Mouse (Mus musculus) liver, adult 2 months (tissue): Measurements from ENCODE around the gene Nt5e. TPM values are rescaled to one million over a fixed set of nuclear protein-coding genes. Genes with fewer than 3 reads are reported as not detected.

ENCODE experiments used
- DNase-seq: peaks from one replicate; pipeline ENCODE4 v3.0.0-alpha.2; 2011; ENCODE audit warnings: low read depth, low spot score; ENCODE audit errors: extremely low read depth
- H3K27ac ChIP-seq: fragments of 200-500 bp; replicated peaks from 2 replicates; pipeline ENCODE4 v1.5.1; 2012; ENCODE audit warnings: low read depth, mild to moderate bottlenecking, control low read depth, inconsistent platforms, low read length; ENCODE audit not compliant: insufficient read depth
- H3K27me3 ChIP-seq: fragments of 200-500 bp; 2 replicates; pipeline ENCODE4 v1.6.1; 2012; ENCODE audit warnings: mild to moderate bottlenecking, moderate library complexity, low read length, inconsistent platforms; ENCODE audit not compliant: control insufficient read depth, insufficient read depth
- H3K36me3 ChIP-seq: fragments of 200-500 bp; 2 replicates; pipeline ENCODE4 v1.6.1; 2012; ENCODE audit warnings: low read length, inconsistent platforms; ENCODE audit not compliant: control insufficient read depth, insufficient read depth
- H3K4me1 ChIP-seq: fragments of 200-500 bp; 2 replicates; pipeline ENCODE4 v1.6.1; 2011; ENCODE audit warnings: low read length; ENCODE audit not compliant: control insufficient read depth, insufficient read depth
- H3K4me3 ChIP-seq: fragments of 200-500 bp; 2 replicates; pipeline ENCODE4 v1.5.1; 2011; ENCODE audit warnings: low read depth, mild to moderate bottlenecking, control low read depth, low read length, moderate library complexity; ENCODE audit not compliant: insufficient read depth
- H3K79me2 ChIP-seq: fragments of 200-500 bp; 2 replicates; pipeline ENCODE4 v1.6.1; 2012; ENCODE audit warnings: inconsistent platforms, mild to moderate bottlenecking, low read length, moderate library complexity; ENCODE audit not compliant: control insufficient read depth, insufficient read depth
- H3K9ac ChIP-seq: fragments of 200-500 bp; 2 replicates; pipeline ENCODE4 v1.6.1; 2012; ENCODE audit warnings: low read depth, mild to moderate bottlenecking, control low read depth, inconsistent platforms, low read length
- CTCF ChIP-seq: fragments of 200-500 bp; IDR thresholded peaks from 2 replicates; pipeline ENCODE4 v1.5.1; 2011; ENCODE audit warnings: low read depth, low read length, control low read depth
- POLR2A ChIP-seq: fragments of 200-500 bp; IDR thresholded peaks from 2 replicates; pipeline ENCODE4 v1.6.1; 2011; ENCODE audit warnings: low read length, control low read depth; ENCODE audit not compliant: insufficient read depth; ENCODE audit errors: extremely low read depth
- WGBS: fragments of 180-500 bp; shearing (Covaris S2); methylation state at CpG from one replicate; pipeline ENCODE4 v1.1.7; 2018; 5-methylcytosine and 5-hydroxymethylcytosine counted together
- polyA plus RNA-seq: library from polyadenylated mRNA; depleted of rRNA; stranded (reverse); fragments of >200 nt; gene quantifications from 2 replicates; pipeline ENCODE4 v1.2.3, GENCODE M21; 2012
- total RNA-seq: library from RNA; depleted of rRNA; stranded (reverse); fragments of >200 nt; gene quantifications from 2 replicates; pipeline ENCODE4 v1.2.3, GENCODE M21; 2014

The Nt5e gene
- total and polyA plus RNA-seq, 2 experiments = 24.1 to 41.8 TPM

GRCm38 (mm10) chr9:88348623-88349022, 21.6 kb downstream of the Nt5e start:
- peaks cover 2% of the 10 kb centered on the region; the same call in 1 of the 2 replicates for H3K4me1 ChIP-seq
- no peaks in the 10 kb centered on the region for H3K36me3 ChIP-seq
- TF ChIP-seq CTCF (no peak), POLR2A (no peak)
- H3K4me3 ChIP-seq = no peak overlapping the region
- no peak overlapping the region for H3K9ac ChIP-seq
- no peak overlapping the region for H3K27ac ChIP-seq
- no peak for DNase-seq
- no peaks in the 10 kb centered on the region for H3K27me3 ChIP-seq
- WGBS = 85% methylated on average over 6 of the region's 6 CpGs
- no peaks in the 10 kb centered on the region for H3K79me2 ChIP-seq

DNA sequence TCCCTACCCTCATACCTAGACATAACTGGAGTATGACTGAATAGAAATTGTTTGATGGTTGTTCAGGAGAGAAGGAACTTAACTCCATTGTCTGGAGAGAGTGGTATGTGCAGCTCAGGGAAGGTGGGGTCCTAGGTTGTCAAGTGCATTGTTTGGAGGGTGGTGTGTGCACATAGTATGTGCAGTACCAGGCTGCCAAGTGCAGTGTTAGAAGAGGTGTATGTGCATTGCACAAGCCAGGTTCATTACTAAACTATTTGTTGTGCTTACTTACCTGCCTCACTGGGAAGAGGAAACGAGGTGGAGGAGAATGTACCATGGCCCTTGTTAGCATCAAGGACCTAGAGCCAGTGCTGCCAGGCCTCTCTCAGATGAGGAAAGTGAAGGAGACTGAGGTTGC, 23.3 kb downstream of the Nt5e start:
- no peak for TF ChIP-seq CTCF
- no peak for TF ChIP-seq POLR2A
- Histone ChIP-seq H3K36me3 (no peaks in the 10 kb centered on the region), H3K27ac (no peak overlapping the region), H3K27me3 (no peaks in the 10 kb centered on the region), H3K4me1 (no peaks in the 10 kb centered on the region), H3K79me2 (no peaks in the 10 kb centered on the region), H3K9ac (no peak overlapping the region), H3K4me3 (no peak overlapping the region)
- no peak for DNase-seq
- 53% methylated on average over 1 of the region's 1 CpGs for WGBS

GRCm38 (mm10) chr9:88351163-88351562, 24.2 kb downstream of the Nt5e start:
- no peaks in the 10 kb centered on the region for H3K36me3 ChIP-seq
- no peak overlapping the region for H3K27ac ChIP-seq
- 67% methylated on average over 3 of the region's 3 CpGs for WGBS
- no peak overlapping the region for H3K4me3 ChIP-seq
- H3K27me3 ChIP-seq = no peaks in the 10 kb centered on the region
- no peak overlapping the region for H3K9ac ChIP-seq
- DNase-seq = no peak
- TF ChIP-seq CTCF (no peak), POLR2A (no peak)
- H3K4me1 ChIP-seq = no peaks in the 10 kb centered on the region; the same call in 1 of the 2 replicates
- H3K79me2 ChIP-seq = no peaks in the 10 kb centered on the region

DNA sequence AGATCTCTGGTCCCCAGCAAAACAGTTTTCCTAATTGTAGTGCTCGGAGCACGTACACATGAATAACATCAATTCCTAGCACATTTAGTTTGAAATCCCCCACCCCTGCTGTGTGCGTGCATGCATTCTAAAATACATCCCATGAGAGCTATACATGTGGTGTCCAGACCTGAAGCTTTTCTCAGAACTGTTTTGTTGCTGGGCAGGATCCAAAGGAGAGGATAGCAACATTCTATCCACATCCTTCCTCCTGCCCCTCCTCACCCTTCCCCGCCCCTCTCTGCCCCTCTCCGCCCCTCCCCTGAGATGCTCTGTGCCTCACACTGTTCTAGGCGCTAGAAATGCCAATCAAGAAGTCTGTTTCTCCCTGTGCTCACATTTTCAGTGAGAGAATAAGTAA, 25.7 kb downstream of the Nt5e start:
- Histone ChIP-seq H3K36me3 (no peaks in the 10 kb centered on the region), H3K27ac (no peak overlapping the region), H3K79me2 (no peaks in the 10 kb centered on the region), H3K27me3 (no peaks in the 10 kb centered on the region), H3K9ac (no peak overlapping the region), H3K4me1 (no peaks in the 10 kb centered on the region; the same call in 1 of the 2 replicates), H3K4me3 (no peak overlapping the region)
- 95% methylated on average over 6 of the region's 6 CpGs for WGBS
- TF ChIP-seq POLR2A (no peak), CTCF (no peak)
- no peak for DNase-seq

GRCm38 (mm10) chr9:88353459-88353858, 26.5 kb downstream of the Nt5e start:
- H3K36me3 ChIP-seq = no peaks in the 10 kb centered on the region
- H3K27ac ChIP-seq = no peak overlapping the region
- H3K9ac ChIP-seq = no peak overlapping the region
- no peaks in the 10 kb centered on the region for H3K79me2 ChIP-seq
- WGBS = 93% methylated on average over 7 of the region's 7 CpGs
- H3K4me1 ChIP-seq = no peaks in the 10 kb centered on the region; the same call in 1 of the 2 replicates
- no peak for DNase-seq
- no peaks in the 10 kb centered on the region for H3K27me3 ChIP-seq
- no peak overlapping the region for H3K4me3 ChIP-seq
- TF ChIP-seq POLR2A (no peak), CTCF (no peak)

GRCm38 (mm10) chr9:88357173-88357572, 30.2 kb downstream of the Nt5e start:
- Histone ChIP-seq H3K27ac (no peak overlapping the region), H3K27me3 (no peaks in the 10 kb centered on the region), H3K4me3 (no peak overlapping the region), H3K4me1 (peaks cover 3% of the 10 kb centered on the region; the same call in 1 of the 2 replicates), H3K79me2 (no peaks in the 10 kb centered on the region), H3K9ac (no peak overlapping the region), H3K36me3 (no peaks in the 10 kb centered on the region)
- TF ChIP-seq POLR2A (no peak), CTCF (no peak)
- DNase-seq = no peak
- WGBS = 52% methylated on average over 3 of the region's 3 CpGs
